Mouse (Mus musculus): ENCODE measurements around the gene Ttc39b. TPM values are rescaled to one million over a fixed set of nuclear protein-coding genes. Genes with fewer than 3 reads are reported as not detected.

Ttc39b gene
- polyA plus RNA-seq, 1 experiment from 2014 or later, result 4.0 TPM

GRCm38 (mm10) chr4:83269614-83270013, 54.4 kb downstream of the Ttc39b start:
- WGBS, result 72% methylated on average over 6 of the region's 6 CpGs
- no peak for ATAC-seq (ENCODE audit: low read depth)
- H3K4me1 ChIP-seq (replicated peaks; ENCODE audit: control insufficient read depth, insufficient read depth, low read length), result no peaks in the 10 kb centered on the region

DNA sequence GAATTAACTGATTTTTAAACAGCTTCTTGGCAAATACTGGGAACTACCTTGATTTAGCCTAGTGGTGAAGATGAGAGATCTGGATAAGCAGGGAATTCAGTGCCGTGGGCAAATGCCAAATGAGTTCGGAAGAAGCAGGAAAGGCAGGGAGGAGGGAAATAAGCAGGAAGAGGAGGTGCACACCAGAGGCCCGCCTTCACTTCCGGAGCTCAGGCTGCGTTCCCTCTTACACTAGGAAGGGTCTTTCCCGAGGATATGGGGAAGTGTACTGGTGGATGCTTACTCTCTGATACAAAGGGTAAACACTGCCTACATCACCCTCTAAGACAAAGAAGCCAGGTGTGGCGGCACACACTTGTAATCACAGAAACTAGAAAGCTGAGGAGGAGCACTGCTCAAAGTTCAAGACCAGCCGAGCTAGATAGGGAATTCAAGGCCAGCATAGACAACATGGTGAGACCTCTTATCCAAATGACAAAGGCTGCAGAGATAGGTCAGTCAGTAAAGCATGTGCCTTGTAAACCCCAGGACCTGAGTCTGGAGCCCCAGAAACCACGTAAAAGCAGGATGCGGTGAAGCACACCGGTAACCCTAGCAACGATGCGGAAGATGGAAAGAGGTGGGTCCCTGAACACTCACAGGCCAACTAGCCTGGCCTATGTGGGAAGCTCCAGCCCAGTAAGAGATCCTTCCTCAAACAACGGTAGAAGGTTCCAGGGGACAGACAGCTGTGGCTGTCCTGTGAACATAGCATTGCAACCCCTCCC, 57.9 kb downstream of the Ttc39b start:
- no peaks in the 10 kb centered on the region for H3K9me3 ChIP-seq (ENCODE audit: control insufficient read depth, low read length)
- no peak overlapping the region for H3K4me2 ChIP-seq (ENCODE audit: low read depth, low read length)
- H3K36me3 ChIP-seq (ENCODE audit: control insufficient read depth, insufficient read depth, low read length), result no peaks in the 10 kb centered on the region
- no peak overlapping the region for H3K27ac ChIP-seq (ENCODE audit: low read length)
- peak; percentile 36; the same call in 1 of the 2 replicates for ATAC-seq (ENCODE audit: low read depth)
- no peaks in the 10 kb centered on the region for H3K27me3 ChIP-seq (ENCODE audit: control insufficient read depth, insufficient read depth, low read depth, low read length)
- no peak overlapping the region for H3K9ac ChIP-seq (ENCODE audit: low read length)
- H3K4me1 ChIP-seq (replicated peaks; ENCODE audit: control insufficient read depth, insufficient read depth, low read length), result no peaks in the 10 kb centered on the region
- no peak overlapping the region for H3K4me3 ChIP-seq (ENCODE audit: low read length)
- 67% methylated on average over 14 of the region's 14 CpGs for WGBS

More at GRCm38 (mm10) chr4:83269614-83270013, 54.4 kb downstream of the Ttc39b start:
- H3K27ac ChIP-seq (ENCODE audit: low read length), result no peak overlapping the region
- H3K4me3 ChIP-seq (ENCODE audit: low read length), result no peak overlapping the region
- no peak overlapping the region for H3K9ac ChIP-seq (ENCODE audit: low read length)
- no peak overlapping the region for H3K4me2 ChIP-seq (ENCODE audit: low read depth, low read length)
- no peaks in the 10 kb centered on the region for H3K9me3 ChIP-seq (ENCODE audit: control insufficient read depth, low read length)
- no peaks in the 10 kb centered on the region for H3K36me3 ChIP-seq (ENCODE audit: control insufficient read depth, insufficient read depth, low read length)
- no peaks in the 10 kb centered on the region for H3K27me3 ChIP-seq (ENCODE audit: control insufficient read depth, insufficient read depth, low read depth, low read length)

DNA sequence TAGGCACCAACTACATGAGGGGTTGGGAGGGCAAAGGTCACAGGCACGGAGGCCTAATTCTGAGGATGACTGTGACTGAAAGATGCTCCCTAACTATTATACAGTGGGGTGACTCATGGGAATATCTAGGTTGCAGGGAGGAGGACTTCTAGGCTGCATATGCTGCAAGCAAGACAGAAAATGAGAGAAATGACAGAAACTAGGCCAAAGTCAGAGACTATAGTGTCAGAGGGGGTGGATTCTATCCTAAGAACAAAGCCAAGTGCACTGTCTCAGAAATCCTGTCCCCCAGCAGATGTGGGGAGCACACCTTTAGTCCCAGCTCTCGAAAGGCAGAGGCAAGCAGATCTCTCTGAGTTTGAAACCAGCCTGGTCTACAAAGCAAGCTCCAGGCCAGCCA, 59.2 kb downstream of the Ttc39b start:
- H3K27ac ChIP-seq (ENCODE audit: low read length), result no peak overlapping the region
- H3K4me1 ChIP-seq (replicated peaks; ENCODE audit: control insufficient read depth, insufficient read depth, low read length), result no peaks in the 10 kb centered on the region
- H3K4me3 ChIP-seq (ENCODE audit: low read length), result no peak overlapping the region
- no peak overlapping the region for H3K4me2 ChIP-seq (ENCODE audit: low read depth, low read length)
- no peaks in the 10 kb centered on the region for H3K36me3 ChIP-seq (ENCODE audit: control insufficient read depth, insufficient read depth, low read length)
- H3K27me3 ChIP-seq (ENCODE audit: control insufficient read depth, insufficient read depth, low read depth, low read length), result no peaks in the 10 kb centered on the region
- no peak overlapping the region for H3K9ac ChIP-seq (ENCODE audit: low read length)
- no peak for ATAC-seq (ENCODE audit: low read depth)
- WGBS, result 81% methylated on average over 2 of the region's 2 CpGs
- no peaks in the 10 kb centered on the region for H3K9me3 ChIP-seq (ENCODE audit: control insufficient read depth, low read length)

DNA sequence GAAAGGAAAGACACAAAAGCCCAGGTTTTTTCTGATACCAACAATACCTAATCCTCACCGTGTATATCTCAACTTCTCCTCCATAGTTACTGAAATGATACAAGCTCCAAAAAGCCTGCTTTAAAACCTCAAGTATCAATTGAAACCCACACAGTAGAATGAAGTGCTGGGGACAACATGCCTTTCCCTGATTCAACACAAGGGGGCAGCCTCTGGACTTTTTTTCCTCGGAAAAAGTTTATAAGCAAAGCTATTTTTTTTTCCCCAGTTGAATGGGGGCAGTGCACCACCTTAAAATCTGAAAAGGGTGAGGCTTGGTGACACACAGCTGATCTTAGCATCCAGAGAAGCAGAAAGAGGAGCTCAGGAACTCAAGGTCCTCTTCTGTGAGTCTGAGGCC, 62.1 kb downstream of the Ttc39b start:
- no peak for ATAC-seq (ENCODE audit: low read depth)
- Histone ChIP-seq H3K27ac (ENCODE audit: low read length) (no peak overlapping the region), H3K27me3 (ENCODE audit: control insufficient read depth, insufficient read depth, low read depth, low read length) (no peaks in the 10 kb centered on the region), H3K36me3 (ENCODE audit: control insufficient read depth, insufficient read depth, low read length) (no peaks in the 10 kb centered on the region), H3K4me2 (ENCODE audit: low read depth, low read length) (no peak overlapping the region), H3K9me3 (ENCODE audit: control insufficient read depth, low read length) (no peaks in the 10 kb centered on the region), H3K4me1 (replicated peaks; ENCODE audit: control insufficient read depth, insufficient read depth, low read length) (no peaks in the 10 kb centered on the region), H3K9ac (ENCODE audit: low read length) (no peak overlapping the region), H3K4me3 (ENCODE audit: low read length) (no peak overlapping the region)
- WGBS, result 13% methylated on average over 2 of the region's 2 CpGs

- Histone ChIP-seq H3K27me3 (ENCODE audit: control insufficient read depth, insufficient read depth, low read depth, low read length) (no peaks in the 10 kb centered on the region), H3K36me3 (ENCODE audit: control insufficient read depth, insufficient read depth, low read length) (no peaks in the 10 kb centered on the region), H3K27ac (ENCODE audit: low read length) (no peak overlapping the region), H3K9me3 (ENCODE audit: control insufficient read depth, low read length) (no peaks in the 10 kb centered on the region), H3K9ac (ENCODE audit: low read length) (no peak overlapping the region), H3K4me2 (ENCODE audit: low read depth, low read length) (no peak overlapping the region), H3K4me3 (ENCODE audit: low read length) (no peak overlapping the region), H3K4me1 (replicated peaks; ENCODE audit: control insufficient read depth, insufficient read depth, low read length) (no peaks in the 10 kb centered on the region)
- 80% methylated on average over 4 of the region's 4 CpGs for WGBS
- ATAC-seq (ENCODE audit: low read depth), result no peak
Measured at GRCm38 (mm10) chr4:83259690-83260089, 64.4 kb downstream of the Ttc39b start.

- H3K36me3 ChIP-seq (ENCODE audit: control insufficient read depth, insufficient read depth, low read length), result no peaks in the 10 kb centered on the region
- no peak overlapping the region for H3K4me3 ChIP-seq (ENCODE audit: low read length)
- no peak for ATAC-seq (ENCODE audit: low read depth)
- WGBS, result 89% methylated on average over 3 of the region's 3 CpGs
- H3K4me2 ChIP-seq (ENCODE audit: low read depth, low read length), result no peak overlapping the region
- no peaks in the 10 kb centered on the region for H3K9me3 ChIP-seq (ENCODE audit: control insufficient read depth, low read length)
- H3K27me3 ChIP-seq (ENCODE audit: control insufficient read depth, insufficient read depth, low read depth, low read length), result no peaks in the 10 kb centered on the region
- H3K27ac ChIP-seq (ENCODE audit: low read length), result no peak overlapping the region
- H3K9ac ChIP-seq (ENCODE audit: low read length), result no peak overlapping the region
- no peaks in the 10 kb centered on the region for H3K4me1 ChIP-seq (replicated peaks; ENCODE audit: control insufficient read depth, insufficient read depth, low read length)
Measured at GRCm38 (mm10) chr4:83258273-83258672, 65.8 kb downstream of the Ttc39b start.

DNA sequence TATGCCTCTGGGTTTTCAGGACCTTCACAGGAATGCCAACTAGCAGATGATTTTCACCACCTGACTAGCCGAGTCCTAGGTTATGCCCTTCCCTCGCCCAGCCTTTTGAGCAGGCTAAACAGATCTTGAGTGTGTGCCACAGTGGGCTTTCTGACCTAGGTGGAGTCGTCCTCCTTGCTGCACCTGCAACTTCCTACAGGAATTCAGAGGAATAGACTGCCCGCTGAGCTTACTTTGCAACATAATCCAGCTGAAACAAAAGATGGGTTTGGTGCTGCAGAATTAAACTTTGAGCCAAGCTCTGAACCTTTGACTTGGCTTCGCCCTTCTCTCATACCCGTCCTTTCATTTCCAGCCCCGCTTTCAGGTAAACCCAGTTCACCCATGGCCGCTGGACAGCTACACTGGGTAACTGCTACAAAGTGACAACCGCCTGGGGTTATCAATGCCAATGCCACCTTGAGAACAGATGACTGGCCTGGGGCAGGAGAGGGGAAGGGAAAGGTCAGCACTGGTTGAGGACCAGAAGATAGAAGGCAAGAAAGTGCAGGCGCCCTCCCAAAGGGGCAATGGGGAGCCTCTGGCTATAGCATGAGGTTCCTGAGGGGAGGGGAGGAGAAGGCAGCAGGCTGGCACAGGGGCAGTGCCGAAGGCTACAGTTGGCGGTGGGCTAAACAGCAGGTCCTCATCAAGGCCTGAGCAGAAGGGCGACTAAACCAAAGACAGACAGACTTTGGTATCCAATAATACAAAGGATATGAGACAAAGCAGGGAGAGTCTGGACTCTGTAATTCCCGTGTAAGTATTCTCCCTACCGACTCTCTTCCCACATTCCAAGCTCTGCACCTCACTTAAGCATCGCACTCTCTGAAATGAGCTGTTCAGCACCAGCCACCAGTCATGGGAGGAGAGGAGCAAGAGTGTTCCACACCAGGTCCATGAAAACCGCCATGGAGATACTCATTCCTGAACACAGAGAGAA, 66.5 kb downstream of the Ttc39b start:
- Histone ChIP-seq H3K4me1 (replicated peaks; ENCODE audit: control insufficient read depth, insufficient read depth, low read length) (no peaks in the 10 kb centered on the region), H3K4me2 (ENCODE audit: low read depth, low read length) (no peak overlapping the region), H3K9ac (ENCODE audit: low read length) (no peak overlapping the region), H3K36me3 (ENCODE audit: control insufficient read depth, insufficient read depth, low read length) (no peaks in the 10 kb centered on the region), H3K9me3 (ENCODE audit: control insufficient read depth, low read length) (no peaks in the 10 kb centered on the region), H3K4me3 (ENCODE audit: low read length) (no peak overlapping the region), H3K27ac (ENCODE audit: low read length) (no peak overlapping the region), H3K27me3 (ENCODE audit: control insufficient read depth, insufficient read depth, low read depth, low read length) (no peaks in the 10 kb centered on the region)
- WGBS, result 73% methylated on average over 17 of the region's 17 CpGs
- ATAC-seq (ENCODE audit: low read depth), result no peak

DNA sequence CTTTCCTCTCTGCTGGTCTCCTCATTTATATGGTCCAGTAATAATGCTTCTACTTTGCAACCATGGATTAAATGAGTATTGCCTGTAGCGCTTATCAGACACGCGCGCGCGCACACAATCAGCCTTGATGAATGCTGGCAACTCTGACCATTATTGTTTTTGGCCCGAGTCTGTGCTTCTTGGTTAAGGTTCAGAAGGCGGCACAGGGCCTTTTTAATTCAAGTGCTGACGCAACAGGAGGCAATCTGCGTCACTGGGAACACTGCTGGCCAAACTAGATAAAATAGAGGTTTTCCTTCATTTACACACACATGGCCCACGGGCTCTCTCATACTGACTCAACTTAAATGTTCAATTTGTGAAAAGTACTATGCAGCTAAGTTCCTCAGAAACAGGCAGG, 67.3 kb downstream of the Ttc39b start:
- H3K27ac ChIP-seq (ENCODE audit: low read length), result no peak overlapping the region
- H3K36me3 ChIP-seq (ENCODE audit: control insufficient read depth, insufficient read depth, low read length), result no peaks in the 10 kb centered on the region
- no peaks in the 10 kb centered on the region for H3K4me1 ChIP-seq (replicated peaks; ENCODE audit: control insufficient read depth, insufficient read depth, low read length)
- no peaks in the 10 kb centered on the region for H3K9me3 ChIP-seq (ENCODE audit: control insufficient read depth, low read length)
- 86% methylated on average over 11 of the region's 11 CpGs for WGBS
- ATAC-seq (ENCODE audit: low read depth), result no peak
- H3K9ac ChIP-seq (ENCODE audit: low read length), result no peak overlapping the region
- H3K27me3 ChIP-seq (ENCODE audit: control insufficient read depth, insufficient read depth, low read depth, low read length), result no peaks in the 10 kb centered on the region
- no peak overlapping the region for H3K4me3 ChIP-seq (ENCODE audit: low read length)
- no peak overlapping the region for H3K4me2 ChIP-seq (ENCODE audit: low read depth, low read length)

- H3K4me3 ChIP-seq (ENCODE audit: low read length), result no peak overlapping the region
- no peak for ATAC-seq (ENCODE audit: low read depth)
- no peak overlapping the region for H3K9ac ChIP-seq (ENCODE audit: low read length)
- H3K27me3 ChIP-seq (ENCODE audit: control insufficient read depth, insufficient read depth, low read depth, low read length), result no peaks in the 10 kb centered on the region
- WGBS, result 85% methylated on average over 10 of the region's 10 CpGs
- no peaks in the 10 kb centered on the region for H3K4me1 ChIP-seq (replicated peaks; ENCODE audit: control insufficient read depth, insufficient read depth, low read length)
- no peak overlapping the region for H3K27ac ChIP-seq (ENCODE audit: low read length)
- no peaks in the 10 kb centered on the region for H3K9me3 ChIP-seq (ENCODE audit: control insufficient read depth, low read length)
- no peaks in the 10 kb centered on the region for H3K36me3 ChIP-seq (ENCODE audit: control insufficient read depth, insufficient read depth, low read length)
- no peak overlapping the region for H3K4me2 ChIP-seq (ENCODE audit: low read depth, low read length)
Measured at GRCm38 (mm10) chr4:83254941-83255340, 69.1 kb downstream of the Ttc39b start.
